ENCODE assay signal across 10 mouse cellular contexts in genomic region chr9:122571001-122571400, GRCm38 (mm10).
DNase-seq lines count a peak whose midpoint lies in the region; ATAC-seq lines count a peak whose summit lies in the region.
"Had no signal": no experiment of that assay in that cellular context is flagged by ENCODE, and none has a peak within 500 bp of the region (broad histone marks: within the 10 kb centered on the region; RNA-seq: fewer than 3 reads in every experiment).

No protein-coding gene starts in this region.

- H3K4me2 ChIP-seq in heart, embryonic 13.5 days: 0 out of 2 replicates have a peak overlapping the region, but pooled peaks have one; percentile 81
- peak overlapping the region; percentile 95; the same call in 1 of the 2 replicates for H3K4me2 ChIP-seq in embryonic facial prominence, embryonic 12.5 days (replicated peaks)
- H3K4me2 ChIP-seq in hindbrain, embryonic 15.5 days: peak overlapping the region; percentile 84
- H3K4me2 ChIP-seq in midbrain, embryonic 15.5 days: peak overlapping the region; percentile 76

- peak overlapping the region; percentile 62 for H3K4me3 ChIP-seq in heart, embryonic 13.5 days
- H3K4me3 ChIP-seq in embryonic facial prominence, embryonic 12.5 days: no peak overlapping the region
- peak overlapping the region; percentile 72 for H3K4me3 ChIP-seq in hindbrain, embryonic 15.5 days
- peak overlapping the region; percentile 79 for H3K4me3 ChIP-seq in midbrain, embryonic 15.5 days

- no peak overlapping the region for H3K27ac ChIP-seq in heart, embryonic 13.5 days (replicated peaks)
- no peak overlapping the region for H3K27ac ChIP-seq in embryonic facial prominence, embryonic 12.5 days
- H3K27ac ChIP-seq in hindbrain, embryonic 15.5 days (replicated peaks): peak overlapping the region; percentile 90
- H3K27ac ChIP-seq in midbrain, embryonic 15.5 days: peak overlapping the region; percentile 79
- H3K27ac ChIP-seq: kidney, postnatal 0 days had no signal

- no peak for ATAC-seq in heart, embryonic 13.5 days (ENCODE audit: extremely low read depth, insufficient number of reproducible peaks, low FRiP score, low TSS enrichment)
- no peak for ATAC-seq in embryonic facial prominence, embryonic 12.5 days (ENCODE audit: insufficient number of reproducible peaks, insufficient read depth, low FRiP score, low TSS enrichment)
- ATAC-seq in hindbrain, embryonic 15.5 days (ENCODE audit: low FRiP score, low read depth): no peak
- ATAC-seq in midbrain, embryonic 15.5 days (replicated peaks): no peak

- no peaks in the 10 kb centered on the region for H3K36me3 ChIP-seq in heart, embryonic 13.5 days
- no peaks in the 10 kb centered on the region for H3K36me3 ChIP-seq in embryonic facial prominence, embryonic 12.5 days
- no peaks in the 10 kb centered on the region for H3K36me3 ChIP-seq in hindbrain, embryonic 15.5 days
- H3K36me3 ChIP-seq in midbrain, embryonic 15.5 days (replicated peaks): no peaks in the 10 kb centered on the region

- DNase-seq in heart, adult 9 months (ENCODE audit: low spot score in 2 of 2): no peak
- DNase-seq in kidney, adult 9 months: no peak
- DNase-seq in right cerebral cortex, adult 2 months (ENCODE audit: low spot score in 2 of 2): no peak
- no peak for DNase-seq in frontal cortex, postnatal 25 days (ENCODE audit: low spot score in 2 of 2)
- DNase-seq: left cerebral cortex, postnatal 4 days had no signal

- peaks cover 97% of the 10 kb centered on the region for H3K27me3 ChIP-seq in heart, embryonic 13.5 days (replicated peaks)
- H3K27me3 ChIP-seq in embryonic facial prominence, embryonic 12.5 days: peaks cover 82% of the 10 kb centered on the region
- peaks cover 44% of the 10 kb centered on the region for H3K27me3 ChIP-seq in hindbrain, embryonic 15.5 days
- H3K27me3 ChIP-seq in midbrain, embryonic 15.5 days (replicated peaks): peaks cover 71% of the 10 kb centered on the region

- peaks cover 35% of the 10 kb centered on the region for H3K4me1 ChIP-seq in heart, embryonic 13.5 days
- peaks cover 19% of the 10 kb centered on the region for H3K4me1 ChIP-seq in embryonic facial prominence, embryonic 12.5 days
- H3K4me1 ChIP-seq in hindbrain, embryonic 15.5 days (replicated peaks): peaks cover 61% of the 10 kb centered on the region
- H3K4me1 ChIP-seq in midbrain, embryonic 15.5 days: peaks cover 40% of the 10 kb centered on the region

- H3K9me3 ChIP-seq in heart, embryonic 13.5 days: no peaks in the 10 kb centered on the region
- H3K9me3 ChIP-seq in embryonic facial prominence, embryonic 12.5 days: no peaks in the 10 kb centered on the region
- no peaks in the 10 kb centered on the region for H3K9me3 ChIP-seq in hindbrain, embryonic 15.5 days
- H3K9me3 ChIP-seq in midbrain, embryonic 15.5 days: no peaks in the 10 kb centered on the region

- H3K9ac ChIP-seq in heart, embryonic 13.5 days: no peak overlapping the region
- H3K9ac ChIP-seq in embryonic facial prominence, embryonic 12.5 days: no peak overlapping the region
- peak overlapping the region; percentile 59; the same call in 1 of the 2 replicates for H3K9ac ChIP-seq in hindbrain, embryonic 15.5 days
- H3K9ac ChIP-seq in midbrain, embryonic 15.5 days: peak overlapping the region; percentile 68; the same call in 1 of the 2 replicates

- WGBS in heart, embryonic 13.5 days: 6% methylated on average over 10 of the region's 10 CpGs
- WGBS in embryonic facial prominence, embryonic 12.5 days: 4% methylated on average over 10 of the region's 10 CpGs
- 3% methylated on average over 10 of the region's 10 CpGs for WGBS in hindbrain, embryonic 15.5 days
- WGBS in midbrain, embryonic 15.5 days: 4% methylated on average over 10 of the region's 10 CpGs

Comparison
In these comparisons a context has a peak if more than half of its experiments do, and no peak if none do; other contexts are left out.
1. H3K27ac ChIP-seq: peak in hindbrain, embryonic 15.5 days (single experiment) and midbrain, embryonic 15.5 days (single experiment); none in heart, embryonic 13.5 days (single experiment) and embryonic facial prominence, embryonic 12.5 days (single experiment).
2. H3K9ac ChIP-seq: peak in hindbrain, embryonic 15.5 days (single experiment) and midbrain, embryonic 15.5 days (single experiment); none in heart, embryonic 13.5 days (single experiment) and embryonic facial prominence, embryonic 12.5 days (single experiment).
3. Peak in every context shown above with its lines, with median percentiles within 50 percentile points of each other: H3K4me2 ChIP-seq.